Mouse (Mus musculus) liver, postnatal 0 days (tissue): ENCODE results near the gene Kcnn3. TPM values are rescaled to one million over a fixed set of nuclear protein-coding genes. Genes with fewer than 3 reads are reported as not detected.

ENCODE experiments used
- ATAC-seq: fragments of 200-750 bp; cut with Nextera tagmentation; 2 replicates; pipeline ENCODE4 v1.8.0; 2017; ENCODE audit warnings: mild to moderate bottlenecking, moderate library complexity
- DNase-seq: peaks from one replicate; pipeline ENCODE4 v3.0.0-alpha.2; 2016
- H3K27ac ChIP-seq: fragments of 300-500 bp; sonication (generic); 2 replicates; pipeline ENCODE4 v1.5.1; 2014; ENCODE audit warnings: antibody characterized with exemption, moderate library complexity, mild to moderate bottlenecking, low read depth
- H3K27me3 ChIP-seq: fragments of 300-500 bp; sonication (generic); 2 replicates; pipeline ENCODE4 v1.6.1; 2014; ENCODE audit warnings: low read length, control low read depth, mixed read lengths; ENCODE audit not compliant: insufficient read depth
- H3K36me3 ChIP-seq: fragments of 300-500 bp; sonication (generic); replicated peaks from 2 replicates; pipeline ENCODE4 v1.6.1; 2014; ENCODE audit warnings: mild to moderate bottlenecking, control low read depth, low read length, moderate library complexity, mixed read lengths; ENCODE audit not compliant: insufficient read depth
- H3K4me1 ChIP-seq: fragments of 300-500 bp; sonication (generic); 2 replicates; pipeline ENCODE4 v1.6.1; 2014; ENCODE audit warnings: antibody characterized with exemption, mild to moderate bottlenecking, control low read depth; ENCODE audit not compliant: insufficient read depth
- H3K4me2 ChIP-seq: fragments of 300-500 bp; sonication (generic); 2 replicates; pipeline ENCODE4 v1.6.1; 2014; ENCODE audit warnings: low read depth, mild to moderate bottlenecking, low read length, moderate library complexity, mixed read lengths
- H3K4me3 ChIP-seq: fragments of 300-500 bp; sonication (generic); 2 replicates; pipeline ENCODE4 v1.5.1; 2014; ENCODE audit warnings: low read depth, low read length
- H3K9ac ChIP-seq: fragments of 300-500 bp; sonication (generic); replicated peaks from 2 replicates; pipeline ENCODE4 v1.6.1; 2014; ENCODE audit warnings: mild to moderate bottlenecking, moderate library complexity
- H3K9me3 ChIP-seq: fragments of 300-500 bp; sonication (generic); 2 replicates; pipeline ENCODE4 v1.6.1; 2016; ENCODE audit warnings: mild to moderate bottlenecking, control low read depth, low read length, mixed read lengths
- CTCF ChIP-seq: sonication (generic); IDR thresholded peaks from 2 replicates; pipeline ENCODE4 v1.5.1; 2016; ENCODE audit warnings: antibody characterized with exemption, low read depth
- EP300 ChIP-seq: IDR thresholded peaks from 2 replicates; pipeline ENCODE4 v1.6.1; 2016; ENCODE audit warnings: antibody characterized with exemption, low read depth, mild to moderate bottlenecking
- WGBS: fragments of 180-500 bp; shearing (Covaris S2); extraction: QIAGEN DNeasy Blood & Tissue Kit; methylation state at CpG from one replicate; pipeline ENCODE4 v1.1.7; 2014; ENCODE audit not compliant: insufficient replicate concordance; 5-methylcytosine and 5-hydroxymethylcytosine counted together
- polyA plus RNA-seq: library from polyadenylated mRNA; unstranded; fragments of >200 nt; fragmentation: Nextera tagmentation; extraction: Ambion mirVana; gene quantifications from 2 replicates; pipeline ENCODE4 v1.2.1, GENCODE M21; 2015

Kcnn3 gene
- polyA plus RNA-seq, 1 experiment from 2014 or later: 0.04 TPM

GRCm38 (mm10) chr3:89633531-89633930, 113.6 kb downstream of the Kcnn3 start:
- 80% methylated on average over 6 of the region's 6 CpGs for WGBS
- H3K4me3 ChIP-seq: no peak overlapping the region
- TF ChIP-seq CTCF: no peak
- no peak for TF ChIP-seq EP300
- ATAC-seq (no peak), DNase-seq (no peak)
- no peak overlapping the region for H3K27ac ChIP-seq
- no peaks in the 10 kb centered on the region for H3K9me3 ChIP-seq
- H3K4me2 ChIP-seq: no peak overlapping the region
- H3K36me3 ChIP-seq: no peaks in the 10 kb centered on the region
- H3K4me1 ChIP-seq: peaks cover 3% of the 10 kb centered on the region; the same call in 1 of the 2 replicates
- no peak overlapping the region for H3K9ac ChIP-seq
- H3K27me3 ChIP-seq: no peaks in the 10 kb centered on the region

GRCm38 (mm10) chr3:89633941-89634340, 114.0 kb downstream of the Kcnn3 start:
- Histone ChIP-seq H3K9me3 (no peaks in the 10 kb centered on the region; the same call in 1 of the 2 replicates), H3K27ac (no peak overlapping the region), H3K9ac (no peak overlapping the region), H3K27me3 (no peaks in the 10 kb centered on the region), H3K4me3 (no peak overlapping the region), H3K4me1 (peaks cover 3% of the 10 kb centered on the region; the same call in 1 of the 2 replicates), H3K36me3 (no peaks in the 10 kb centered on the region), H3K4me2 (no peak overlapping the region)
- WGBS: 89% methylated on average over 6 of the region's 6 CpGs
- TF ChIP-seq EP300 (no peak), CTCF (no peak)
- no peak for DNase-seq
- ATAC-seq: no peak

- Histone ChIP-seq H3K4me2 (no peak overlapping the region), H3K36me3 (no peaks in the 10 kb centered on the region), H3K4me3 (no peak overlapping the region), H3K9me3 (no peaks in the 10 kb centered on the region; the same call in 1 of the 2 replicates), H3K9ac (no peak overlapping the region), H3K27ac (no peak overlapping the region), H3K27me3 (no peaks in the 10 kb centered on the region), H3K4me1 (no peaks in the 10 kb centered on the region)
- ATAC-seq: no peak
- TF ChIP-seq EP300: no peak
- no peak for TF ChIP-seq CTCF
- 16% methylated on average over 3 of the region's 3 CpGs for WGBS
- DNase-seq: no peak
Measured at GRCm38 (mm10) chr3:89640804-89641203, 120.8 kb downstream of the Kcnn3 start.

GRCm38 (mm10) chr3:89643391-89643790, 123.4 kb downstream of the Kcnn3 start:
- H3K9ac ChIP-seq: no peak overlapping the region
- WGBS: 51% methylated on average over 8 of the region's 8 CpGs
- DNase-seq: no peak
- H3K4me1 ChIP-seq: 0 out of 2 replicates have a peak, but pooled peaks cover 2% of the 10 kb centered on the region
- H3K4me3 ChIP-seq: no peak overlapping the region
- no peak for TF ChIP-seq CTCF
- TF ChIP-seq EP300: no peak
- ATAC-seq: no peak
- no peak overlapping the region for H3K4me2 ChIP-seq
- H3K9me3 ChIP-seq: no peaks in the 10 kb centered on the region; the same call in 1 of the 2 replicates
- no peaks in the 10 kb centered on the region for H3K36me3 ChIP-seq
- no peak overlapping the region for H3K27ac ChIP-seq
- H3K27me3 ChIP-seq: no peaks in the 10 kb centered on the region

- H3K27me3 ChIP-seq: no peaks in the 10 kb centered on the region
- DNase-seq: peak; percentile 21
- ATAC-seq: no peak
- no peak overlapping the region for H3K4me2 ChIP-seq
- no peak overlapping the region for H3K4me3 ChIP-seq
- no peaks in the 10 kb centered on the region for H3K9me3 ChIP-seq
- H3K4me1 ChIP-seq: 0 out of 2 replicates have a peak, but pooled peaks cover 2% of the 10 kb centered on the region
- WGBS: 64% methylated on average over 5 of the region's 5 CpGs
- no peaks in the 10 kb centered on the region for H3K36me3 ChIP-seq
- TF ChIP-seq EP300 (no peak), CTCF (no peak)
- H3K9ac ChIP-seq: no peak overlapping the region
- no peak overlapping the region for H3K27ac ChIP-seq
Measured at GRCm38 (mm10) chr3:89646813-89647255, 126.9 kb downstream of the Kcnn3 start.

GRCm38 (mm10) chr3:89647268-89647874, 127.4 kb downstream of the Kcnn3 start:
- H3K36me3 ChIP-seq: no peaks in the 10 kb centered on the region
- ATAC-seq (no peak), DNase-seq (no peak)

GRCm38 (mm10) chr3:89649890-89650289, 129.9 kb downstream of the Kcnn3 start:
- Histone ChIP-seq H3K27me3 (no peaks in the 10 kb centered on the region), H3K36me3 (no peaks in the 10 kb centered on the region), H3K4me3 (no peak overlapping the region), H3K4me2 (no peak overlapping the region), H3K9me3 (no peaks in the 10 kb centered on the region), H3K9ac (no peak overlapping the region), H3K4me1 (0 out of 2 replicates have a peak, but pooled peaks cover 2% of the 10 kb centered on the region), H3K27ac (no peak overlapping the region)
- TF ChIP-seq CTCF: no peak
- TF ChIP-seq EP300: no peak
- 84% methylated on average over 7 of the region's 7 CpGs for WGBS
- ATAC-seq (no peak), DNase-seq (no peak)

More at GRCm38 (mm10) chr3:89647268-89647874, 127.4 kb downstream of the Kcnn3 start:
- H3K9me3 ChIP-seq: no peaks in the 10 kb centered on the region
- H3K27ac ChIP-seq: no peak overlapping the region
- 0 out of 2 replicates have a peak, but pooled peaks cover 2% of the 10 kb centered on the region for H3K4me1 ChIP-seq
- no peak overlapping the region for H3K4me3 ChIP-seq
- H3K9ac ChIP-seq: no peak overlapping the region
- H3K27me3 ChIP-seq: no peaks in the 10 kb centered on the region
- TF ChIP-seq CTCF: no peak
- no peak for TF ChIP-seq EP300
- 65% methylated on average over 6 of the region's 6 CpGs for WGBS
- H3K4me2 ChIP-seq: no peak overlapping the region
